Mouse (Mus musculus): ENCODE results near the gene Plekhb2.

Gene Plekhb2

DNA sequence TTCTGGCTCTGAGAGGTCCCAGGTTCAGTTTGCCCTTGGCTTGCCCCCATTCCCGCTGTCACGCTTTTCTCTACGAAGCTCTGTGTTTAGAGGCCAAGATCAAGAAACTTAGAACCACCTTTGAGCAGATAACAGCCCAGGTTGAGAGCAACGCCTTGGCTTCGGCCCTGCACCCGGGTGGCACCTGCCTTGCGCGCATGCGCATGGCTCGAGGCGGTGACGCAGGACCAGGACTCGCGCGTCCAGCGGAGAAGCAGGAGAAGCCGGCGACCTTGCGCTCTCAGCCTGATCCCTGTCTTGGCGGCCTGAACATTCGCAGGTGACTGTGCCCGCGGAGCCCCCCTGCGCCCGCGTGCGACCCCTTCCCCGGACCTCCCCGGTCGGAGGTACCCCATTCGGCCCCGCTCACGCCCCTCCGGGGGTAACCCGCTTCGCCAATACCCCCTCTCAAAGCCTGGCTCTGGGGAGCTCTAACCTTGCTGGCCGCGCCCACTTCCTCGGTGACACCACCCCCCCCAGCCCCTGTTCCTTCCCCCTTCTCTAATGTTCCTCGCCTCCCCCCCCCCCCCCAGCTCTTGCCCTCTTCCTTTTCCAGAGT is at the start of gene Plekhb2:
Plekhb2 (plus strand) TSS at position 232 of the 598 bp plus-strand sequence.
- peak; percentile 91 for DNase-seq

DNA sequence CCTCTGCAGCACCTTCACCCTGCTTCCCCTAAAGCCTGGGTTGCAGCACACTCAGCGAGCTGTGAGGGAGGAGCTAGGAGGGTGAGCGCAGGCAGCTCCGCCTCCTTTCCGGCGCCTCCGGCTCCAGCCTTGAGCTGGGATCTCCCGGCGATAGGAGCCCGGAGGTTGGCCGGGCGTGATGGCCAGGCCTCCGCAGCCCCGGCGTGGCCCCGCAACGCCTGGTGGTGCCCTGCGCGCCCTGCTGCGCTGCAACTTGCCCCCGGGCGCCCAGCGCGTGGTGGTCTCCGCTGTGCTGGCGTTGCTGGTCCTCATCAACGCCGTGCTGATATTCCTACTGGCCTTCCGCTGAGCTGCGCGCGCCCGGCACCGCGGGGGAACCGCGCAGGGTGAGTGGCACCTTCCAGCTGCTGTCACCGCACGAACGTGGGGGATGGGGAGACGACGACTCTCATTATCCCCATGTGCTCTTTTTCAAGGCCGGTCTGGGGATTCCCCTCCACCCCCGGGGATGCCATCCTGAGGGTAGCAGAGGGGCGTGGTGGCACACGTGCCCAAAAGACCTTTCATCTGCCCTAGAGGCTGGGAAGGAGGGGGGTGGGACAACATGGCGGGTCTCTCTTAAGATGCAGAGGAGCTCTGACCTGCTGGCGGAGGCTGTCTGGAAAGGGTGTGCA is 48.0 kb upstream of the Plekhb2 start:
- peak; percentile 72 for DNase-seq

DNA sequence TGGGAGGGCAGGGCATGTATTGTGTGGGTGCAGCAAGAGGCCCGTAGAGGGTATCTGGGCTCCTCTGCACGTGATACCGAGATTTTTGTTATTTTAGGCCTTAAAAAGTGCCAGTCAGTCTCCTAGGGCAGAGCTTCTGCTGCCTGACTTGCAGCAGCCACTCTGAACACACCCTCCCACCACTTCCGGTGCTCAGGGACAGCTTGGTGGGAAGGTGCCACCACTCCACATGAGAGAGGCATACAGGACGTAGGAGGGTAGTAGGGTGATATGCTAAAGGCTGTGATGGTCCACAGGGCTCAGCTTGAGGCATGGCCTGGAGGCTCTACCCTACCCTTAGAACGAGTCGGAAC is 47.5 kb upstream of the Plekhb2 start:
- DNase-seq: peak; percentile 19

DNA sequence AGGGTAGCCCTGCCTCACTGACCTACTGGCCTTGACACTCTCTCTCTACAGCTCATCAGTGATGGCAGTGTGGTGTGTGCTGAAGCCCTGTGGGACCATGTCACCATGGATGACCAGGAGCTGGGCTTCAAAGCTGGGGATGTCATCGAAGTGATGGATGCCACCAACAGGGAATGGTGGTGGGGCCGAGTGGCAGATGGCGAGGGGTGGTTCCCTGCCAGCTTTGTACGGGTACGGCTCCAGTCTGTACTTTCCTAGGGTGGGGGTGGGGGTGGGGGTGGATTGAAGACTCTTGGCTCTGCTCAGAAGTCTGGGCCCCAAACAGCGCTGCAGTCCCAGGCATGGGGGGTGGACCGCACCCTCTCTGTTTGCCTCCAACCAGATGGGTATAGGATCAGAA is 44.9 kb upstream of the Plekhb2 start:
- DNase-seq: no peak

DNA sequence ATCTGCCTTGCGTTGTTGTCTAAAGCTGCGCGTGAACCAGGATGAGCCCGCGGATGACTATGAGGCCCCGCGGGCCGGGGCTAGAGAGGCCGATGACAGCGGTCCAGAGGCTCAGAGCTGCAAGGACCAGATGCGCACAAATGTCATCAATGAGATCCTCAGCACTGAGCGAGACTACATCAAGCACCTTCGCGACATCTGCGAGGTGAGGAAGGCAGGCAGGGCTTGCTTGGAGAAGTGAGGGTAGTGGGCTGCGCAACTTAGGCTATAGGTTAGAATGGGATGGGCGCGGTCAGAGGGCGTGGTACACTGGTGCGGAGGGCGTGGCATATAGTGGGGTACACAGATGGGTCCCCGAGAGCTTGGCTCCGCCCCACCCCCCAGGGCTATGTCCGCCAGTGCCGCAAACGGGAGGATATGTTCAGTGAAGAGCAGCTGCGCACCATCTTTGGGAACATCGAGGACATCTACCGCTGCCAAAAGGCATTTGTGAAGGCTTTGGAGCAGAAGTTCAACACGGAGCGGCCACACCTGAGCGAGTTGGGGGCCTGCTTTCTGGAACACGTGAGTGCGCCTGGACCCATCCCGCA is 43.8 kb upstream of the Plekhb2 start:
- peak; percentile 13 for DNase-seq

DNA sequence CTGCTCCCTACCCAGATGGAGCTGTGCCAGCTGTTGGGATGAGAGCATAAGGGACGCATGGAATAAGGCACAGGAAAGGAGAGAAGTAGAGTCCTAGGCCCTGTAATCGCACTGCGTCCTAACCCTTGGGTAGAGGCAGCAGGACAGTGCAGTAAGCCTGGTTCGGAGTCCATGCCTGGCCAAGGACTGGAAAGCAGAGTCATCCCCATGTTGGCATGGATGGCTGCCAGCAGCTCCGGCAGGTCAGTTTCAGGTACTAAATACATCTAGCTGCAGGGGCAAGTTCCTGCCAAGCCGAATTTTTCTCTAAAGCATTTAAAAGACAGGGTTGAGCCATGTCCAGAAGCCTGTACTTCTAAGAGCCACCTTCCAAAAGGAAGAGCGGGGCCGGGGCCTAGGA is 41.3 kb upstream of the Plekhb2 start:
- DNase-seq: no peak

DNA sequence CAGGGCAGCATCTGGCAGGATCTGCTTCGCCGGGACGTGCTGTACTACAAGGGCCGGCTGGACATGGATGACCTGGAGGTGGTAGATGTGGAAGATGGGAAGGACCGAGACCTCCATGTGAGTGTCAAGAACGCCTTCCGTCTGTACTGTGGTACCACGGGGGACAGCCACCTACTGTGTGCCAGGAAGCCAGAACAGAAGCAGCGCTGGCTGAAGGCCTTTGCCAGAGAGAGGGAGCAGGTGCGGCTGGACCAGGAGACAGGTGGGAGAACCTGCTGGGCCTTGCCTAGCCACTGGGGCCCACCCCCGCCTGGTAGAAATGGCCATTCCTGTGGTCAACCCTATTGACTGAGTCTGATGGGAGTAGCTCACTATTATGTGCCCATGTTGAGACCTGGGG is 39.5 kb upstream of the Plekhb2 start:
- no peak for DNase-seq

DNA sequence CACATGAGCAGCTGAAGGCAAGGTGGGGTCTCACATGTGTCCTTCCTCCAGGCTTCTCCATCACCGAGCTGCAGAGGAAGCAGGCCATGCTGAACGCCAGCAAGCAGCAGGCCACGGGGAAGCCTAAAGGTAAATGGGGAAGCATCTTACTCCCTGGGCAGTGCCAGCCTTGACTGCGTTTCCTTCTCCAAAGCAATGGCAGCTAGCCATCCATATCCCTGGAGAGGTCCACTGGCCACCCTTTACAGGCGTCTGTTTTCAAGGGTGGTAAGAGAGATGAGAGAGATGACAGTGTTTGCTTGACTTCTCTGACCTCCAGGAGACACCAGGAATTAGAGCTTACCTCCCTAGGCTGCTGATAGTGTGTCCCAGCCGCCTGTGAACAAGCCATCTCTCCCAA is 38.7 kb upstream of the Plekhb2 start:
- DNase-seq: no peak

DNA sequence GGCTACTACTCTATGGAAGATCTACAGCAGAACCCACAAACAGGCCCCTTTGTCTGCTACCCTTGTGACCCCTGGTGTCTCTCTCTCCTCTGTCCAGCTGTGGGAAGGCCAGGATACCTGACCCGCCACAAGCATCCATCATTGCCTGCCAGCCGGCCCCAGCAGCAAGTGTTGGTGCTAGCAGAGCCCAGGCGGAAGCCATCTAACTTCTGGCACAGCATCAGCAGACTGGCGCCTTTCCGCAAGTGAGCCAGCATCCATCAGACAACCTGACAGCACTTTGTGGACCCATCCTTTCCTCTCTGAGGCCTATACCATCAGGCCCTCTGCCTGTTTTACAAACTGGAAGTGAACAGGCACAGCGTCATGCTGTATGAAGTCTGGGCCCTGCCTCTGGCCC is 38.2 kb upstream of the Plekhb2 start:
- DNase-seq: no peak

DNA sequence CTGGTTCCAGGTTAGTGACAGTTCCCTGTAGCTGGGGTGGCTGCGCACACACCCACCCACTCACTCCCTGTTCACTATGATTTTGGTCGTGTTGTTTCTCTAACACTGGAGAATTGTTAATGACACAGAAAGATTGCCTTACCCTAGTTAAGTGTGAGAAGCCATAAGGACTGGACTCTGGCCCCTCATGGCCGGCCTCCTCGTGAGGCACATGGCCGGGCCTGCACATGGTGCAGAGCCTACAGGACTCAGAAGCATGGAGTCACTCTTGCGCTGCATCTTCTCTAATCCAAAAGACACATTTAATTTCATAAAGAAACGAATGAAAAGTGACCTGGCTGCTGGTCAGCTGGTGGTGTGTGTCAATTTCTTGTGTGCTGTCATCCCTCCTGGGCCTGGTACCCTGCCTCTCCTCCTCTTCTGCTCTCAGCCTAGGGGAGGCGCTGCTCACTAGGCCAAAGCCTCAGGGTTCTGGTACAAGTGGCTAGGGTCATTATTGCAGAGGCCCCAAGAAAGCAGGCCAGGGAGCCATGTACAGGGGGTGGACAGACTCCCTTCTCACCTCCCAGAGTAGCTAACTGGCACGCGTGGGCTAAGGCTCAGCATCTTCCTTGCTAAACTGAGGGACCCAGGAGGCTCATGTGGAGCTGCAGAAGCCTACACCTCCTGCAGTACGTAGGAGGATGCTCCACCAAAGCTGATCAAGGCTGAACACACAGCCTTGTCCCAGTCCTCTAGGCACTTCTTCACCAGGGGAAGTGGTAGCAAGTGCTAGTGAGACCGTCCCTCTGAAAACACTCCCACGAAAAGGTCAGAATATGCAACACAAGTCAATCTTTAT is 37.1 kb upstream of the Plekhb2 start:
- no peak for DNase-seq

DNA sequence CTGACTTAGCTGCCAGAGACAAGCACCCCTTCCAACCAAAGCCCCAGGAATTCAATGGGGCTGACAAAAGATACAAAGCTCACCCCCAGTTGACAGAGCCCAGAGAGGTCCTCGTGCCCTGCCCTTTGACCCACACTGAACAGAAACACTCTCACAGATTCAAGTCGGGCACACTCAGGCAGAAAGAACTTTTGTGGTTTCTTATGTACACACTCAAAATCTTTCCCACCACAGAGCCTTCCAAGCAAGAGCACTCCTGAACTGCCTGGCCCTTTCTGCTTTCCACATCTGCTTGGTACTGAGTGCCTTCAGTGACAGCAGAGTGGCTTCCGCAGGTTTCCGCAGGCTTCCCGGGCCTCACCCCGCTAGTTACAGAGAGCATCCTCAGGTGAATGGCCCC is 33.9 kb upstream of the Plekhb2 start:
- DNase-seq: no peak

DNA sequence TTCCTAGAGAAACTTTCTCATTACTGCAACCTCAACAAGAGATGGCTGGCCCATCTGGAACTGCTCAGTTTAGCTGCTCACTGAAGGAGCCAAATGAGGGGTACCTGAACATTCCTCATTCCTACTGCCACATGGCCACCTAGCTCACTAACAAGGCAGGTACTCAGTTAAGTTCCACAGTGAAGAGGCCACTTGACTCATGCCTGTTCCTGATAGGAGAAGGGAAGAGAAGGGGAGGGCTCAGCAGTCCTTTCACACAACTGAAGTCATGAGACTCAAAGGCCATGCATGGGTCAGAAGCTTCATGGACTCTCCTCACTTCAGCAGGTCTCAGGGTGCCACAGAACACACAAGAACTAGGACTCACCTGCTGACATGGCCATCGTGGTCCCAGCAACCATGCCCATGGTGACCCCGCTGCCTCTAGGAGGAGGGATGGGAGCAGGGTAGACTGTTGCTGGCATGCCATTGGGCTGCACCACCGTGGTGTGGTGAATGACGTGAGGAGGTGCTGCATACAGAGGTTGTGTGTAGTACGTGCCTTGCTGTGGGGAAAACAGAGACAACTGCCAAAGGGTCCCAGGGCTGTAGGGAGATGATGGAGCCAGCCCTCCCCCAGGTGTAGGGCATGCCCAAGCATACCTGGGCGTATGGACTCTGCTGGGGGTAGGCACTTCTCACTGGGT is 30.4 kb upstream of the Plekhb2 start:
- DNase-seq: no peak

DNA sequence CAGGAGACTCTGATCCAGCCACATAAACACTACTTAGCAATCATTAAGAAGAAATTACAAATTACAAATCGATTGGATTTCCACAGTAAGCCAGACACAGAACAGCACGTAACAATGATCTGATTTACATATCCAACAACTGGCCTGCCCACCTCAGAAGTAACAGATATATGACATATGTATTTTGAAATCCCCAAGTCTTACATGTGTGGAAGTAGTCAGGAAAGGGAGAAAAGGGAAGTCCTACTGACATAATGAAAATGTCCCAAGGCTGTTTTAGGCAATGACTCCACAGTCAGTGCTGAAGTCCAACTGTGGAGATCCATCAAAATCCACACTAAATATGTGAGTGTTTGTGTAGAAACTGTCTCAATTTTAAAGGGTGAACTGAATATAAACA is 28.4 kb upstream of the Plekhb2 start:
- no peak for DNase-seq

DNA sequence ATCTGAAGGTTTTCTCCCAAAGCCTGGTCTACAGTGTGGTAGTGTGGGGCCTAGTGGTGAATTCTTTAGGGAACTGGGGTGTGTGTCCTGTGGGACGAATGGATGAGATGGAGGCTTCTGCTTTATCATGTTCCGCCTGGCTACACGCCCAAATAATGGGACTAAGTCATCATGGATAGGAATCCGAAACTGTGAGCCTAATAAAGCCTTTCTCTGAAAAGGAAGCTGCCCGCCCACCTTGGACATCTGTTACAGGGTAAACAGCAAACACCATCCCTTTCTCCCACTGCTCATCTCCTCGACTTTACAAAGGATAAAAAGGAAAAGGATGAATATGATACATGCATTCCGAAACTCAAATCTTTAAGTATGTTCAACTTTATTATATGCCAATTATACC is 27.8 kb upstream of the Plekhb2 start:
- DNase-seq: no peak

DNA sequence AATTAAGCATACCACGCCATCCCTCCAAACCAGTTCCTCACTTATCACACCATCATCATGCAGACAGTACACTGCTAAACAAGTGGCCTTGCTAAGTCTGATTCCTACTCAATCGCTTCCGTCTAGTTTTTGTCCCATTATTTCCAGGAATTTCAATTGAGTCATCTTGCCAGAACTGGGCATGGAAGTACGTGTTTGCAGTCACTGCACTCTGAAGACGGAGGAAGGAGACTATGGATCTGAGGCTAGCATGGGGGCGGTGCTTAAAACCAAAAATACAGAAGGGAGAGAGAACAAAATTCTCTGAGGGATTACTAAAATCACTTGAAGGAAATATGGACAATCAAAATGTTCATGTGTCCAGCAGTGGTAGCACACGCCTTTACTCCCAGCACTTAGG is 27.0 kb upstream of the Plekhb2 start:
- no peak for DNase-seq

DNA sequence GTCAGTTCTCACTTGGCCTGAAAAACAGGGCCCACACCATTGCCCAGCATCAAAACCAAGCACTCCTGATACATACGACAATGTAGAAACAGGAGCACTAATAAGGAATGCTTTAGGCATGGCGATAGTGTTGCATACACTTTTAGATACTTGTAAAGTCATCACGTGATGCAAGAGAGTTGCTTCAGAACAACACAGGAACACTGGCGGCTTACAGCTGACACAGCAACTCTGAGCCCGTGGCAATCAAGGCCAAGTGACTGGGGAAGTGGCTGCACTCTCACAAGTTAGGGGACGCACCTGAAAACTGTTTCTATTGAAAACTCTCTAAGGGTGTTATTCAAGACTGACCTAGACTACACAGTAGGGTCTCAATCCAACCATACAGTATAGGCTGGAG is 26.4 kb upstream of the Plekhb2 start:
- DNase-seq: no peak

DNA sequence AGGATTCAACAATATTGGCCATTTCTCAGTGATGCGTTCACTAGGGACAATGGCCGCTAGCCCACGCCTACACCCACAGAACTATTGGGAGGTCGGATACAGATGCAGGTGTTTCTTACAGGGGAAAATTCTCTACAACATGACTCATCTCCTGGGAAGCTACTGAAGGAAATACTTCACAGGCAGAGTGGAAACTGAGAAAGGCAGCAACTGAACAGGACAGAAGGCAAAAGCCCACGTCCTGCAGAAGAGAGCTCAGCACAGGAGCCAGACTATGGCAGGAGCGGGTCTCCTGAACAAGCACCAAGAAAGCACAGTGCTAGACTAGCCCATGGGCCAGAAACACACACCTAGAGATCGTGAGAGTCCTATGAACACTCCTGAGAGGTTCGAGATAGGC is 25.6 kb upstream of the Plekhb2 start:
- no peak for DNase-seq

DNA sequence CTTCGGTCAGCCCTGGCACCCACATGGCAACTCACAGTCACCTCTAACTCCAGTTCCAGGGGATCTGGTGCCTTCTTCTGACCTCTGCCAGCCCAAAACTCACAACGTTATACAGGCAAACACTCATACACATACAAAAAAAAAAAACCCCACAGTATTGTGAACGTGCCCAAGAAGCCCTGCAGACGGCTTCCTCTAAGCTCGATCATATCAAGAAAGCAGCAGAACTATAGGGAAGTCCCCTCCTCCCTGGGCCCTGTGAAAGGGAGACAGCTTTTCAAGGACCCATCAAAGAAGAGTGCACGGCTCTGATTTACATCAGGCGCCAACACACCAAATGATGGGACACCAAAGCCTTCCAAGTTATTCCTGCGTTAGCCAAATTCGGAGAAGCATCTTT is 23.9 kb upstream of the Plekhb2 start:
- DNase-seq: no peak

DNA sequence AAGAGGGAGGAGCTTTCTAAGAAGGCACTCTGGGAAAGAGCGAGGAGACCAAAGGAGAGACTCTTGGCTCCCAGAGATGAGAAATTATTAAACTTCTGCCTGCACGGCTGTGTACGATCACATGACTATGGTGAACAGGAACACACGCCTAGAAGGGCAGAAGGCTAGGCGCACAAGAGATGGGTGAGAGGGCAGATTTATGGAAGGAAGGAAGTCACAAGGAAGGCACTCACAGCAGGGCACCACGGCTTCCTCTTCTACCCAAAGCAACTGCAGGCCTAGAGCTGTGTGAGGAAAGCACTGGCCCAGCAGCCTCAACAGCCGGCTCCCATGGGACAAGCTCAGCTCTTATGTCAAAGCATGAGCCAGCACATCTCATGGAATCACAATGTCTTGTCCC is 21.9 kb upstream of the Plekhb2 start:
- DNase-seq: no peak

DNA sequence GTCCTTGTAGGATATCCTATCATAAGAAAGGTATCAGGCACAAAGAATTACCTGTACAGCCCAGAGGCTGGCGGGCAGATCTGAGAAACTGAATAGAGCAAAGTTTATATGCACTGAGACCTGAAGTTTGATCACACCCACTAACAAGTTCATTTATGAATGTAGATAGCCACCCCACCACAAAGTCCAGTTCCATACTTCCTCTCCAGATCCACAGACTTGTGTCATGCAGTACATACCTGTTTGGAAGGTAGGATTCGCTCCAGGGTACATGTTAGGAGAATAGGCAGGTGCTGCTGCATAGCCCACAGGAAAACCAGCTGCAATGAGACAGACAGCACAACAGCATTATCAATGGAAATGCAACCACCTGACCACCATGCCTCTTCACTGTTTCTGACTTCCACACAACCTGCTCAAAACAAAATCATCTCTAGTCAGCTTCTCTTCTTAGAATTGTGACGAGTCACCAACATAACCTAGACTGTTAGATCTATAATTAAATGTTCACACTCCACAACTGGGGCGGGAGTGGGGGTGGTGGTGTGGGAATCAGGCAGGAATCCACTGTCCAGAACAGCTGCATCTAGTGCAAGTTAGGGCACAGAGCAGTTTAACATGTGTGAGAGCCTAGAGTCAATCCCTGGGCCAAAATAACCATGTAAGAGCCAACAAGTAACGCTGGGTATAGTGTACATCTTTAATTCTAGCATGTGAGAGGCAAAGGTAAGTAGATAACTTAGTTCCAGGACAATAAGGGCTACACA is 21.1 kb upstream of the Plekhb2 start:
- no peak for DNase-seq

DNA sequence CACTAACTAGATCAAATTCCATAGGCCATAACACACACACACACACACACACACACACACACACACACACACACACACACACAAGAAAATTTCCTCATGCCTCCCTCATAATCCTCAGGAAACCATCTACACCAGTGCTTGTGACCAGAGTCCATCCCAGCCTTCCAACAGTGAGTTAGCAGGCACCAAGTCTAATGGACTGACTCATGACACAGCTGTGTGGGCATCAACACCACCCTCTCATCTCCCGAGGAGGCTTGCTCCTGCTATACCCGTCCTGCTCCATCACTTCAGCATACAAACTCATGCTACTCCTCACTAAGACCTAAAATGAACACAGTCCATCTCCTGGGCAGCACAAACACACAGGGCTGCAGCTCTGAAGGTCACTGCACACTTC is 18.8 kb upstream of the Plekhb2 start:
- DNase-seq: no peak

DNA sequence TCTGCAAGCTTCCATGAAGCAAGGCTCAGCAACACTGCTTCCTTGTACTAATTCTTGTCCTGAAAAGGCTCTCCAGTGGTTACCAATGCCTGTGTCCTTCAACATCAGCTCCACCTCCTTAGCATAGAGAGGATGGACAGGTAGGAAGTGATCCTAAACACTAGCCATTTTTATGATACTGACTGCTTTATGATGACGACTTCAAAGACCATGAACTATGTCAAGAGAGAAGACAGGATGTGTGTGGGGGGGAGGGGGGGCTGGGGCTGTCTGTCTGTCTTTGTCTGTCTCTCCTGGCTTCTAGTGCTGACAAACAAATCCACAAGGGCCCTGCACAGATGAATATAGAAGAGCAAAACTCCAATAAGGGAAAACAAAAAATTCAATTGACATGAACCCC is 18.4 kb upstream of the Plekhb2 start:
- no peak for DNase-seq

DNA sequence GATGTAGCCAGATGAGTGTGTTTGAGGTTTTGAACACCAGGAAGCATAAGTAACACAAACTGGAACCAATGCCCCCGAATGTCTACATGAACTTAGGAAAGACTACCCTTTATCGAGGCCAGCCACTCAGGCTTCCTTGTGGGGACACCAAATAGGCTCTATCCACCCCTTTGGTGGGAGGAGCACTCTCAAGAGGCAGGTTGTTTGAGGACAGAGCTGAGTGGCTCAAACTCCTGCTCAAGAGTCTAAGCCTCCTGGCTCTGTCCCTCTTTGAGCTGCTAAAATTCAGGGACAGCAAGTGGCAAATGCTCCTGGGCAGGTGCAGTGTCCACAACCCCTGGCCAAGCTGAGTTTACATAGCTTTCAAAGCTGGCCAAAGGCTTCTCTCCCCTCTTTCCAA is 14.9 kb upstream of the Plekhb2 start:
- DNase-seq: no peak
